Mouse (Mus musculus): ENCODE results near the gene Adprhl1. TPM values are rescaled to one million over a fixed set of nuclear protein-coding genes. Genes with fewer than 3 reads are reported as not detected.

Gene Adprhl1
- polyA plus RNA-seq, 1 experiment, result not detected

GRCm38 (mm10) chr8:13204371-13205140, 49.4 kb downstream of the Adprhl1 start:
- Histone ChIP-seq H3K4me3 (replicated peaks) (peak overlapping the region; percentile 54), H3K36me3 (ENCODE audit: control insufficient read depth) (peaks cover 48% of the 10 kb centered on the region), H3K4me1 (ENCODE audit: control insufficient read depth) (peaks cover 95% of the 10 kb centered on the region), H3K27me3 (ENCODE audit: control insufficient read depth) (peaks cover 11% of the 10 kb centered on the region), H3K9me3 (ENCODE audit: control insufficient read depth, low read length) (peaks cover 5% of the 10 kb centered on the region)
- TF ChIP-seq GATA1 (IDR thresholded peaks at IDR 0.05; ENCODE audit: low read length) (no peak), TAL1 (IDR thresholded peaks at IDR 0.05; ENCODE audit: low read length) (no peak)

DNA sequence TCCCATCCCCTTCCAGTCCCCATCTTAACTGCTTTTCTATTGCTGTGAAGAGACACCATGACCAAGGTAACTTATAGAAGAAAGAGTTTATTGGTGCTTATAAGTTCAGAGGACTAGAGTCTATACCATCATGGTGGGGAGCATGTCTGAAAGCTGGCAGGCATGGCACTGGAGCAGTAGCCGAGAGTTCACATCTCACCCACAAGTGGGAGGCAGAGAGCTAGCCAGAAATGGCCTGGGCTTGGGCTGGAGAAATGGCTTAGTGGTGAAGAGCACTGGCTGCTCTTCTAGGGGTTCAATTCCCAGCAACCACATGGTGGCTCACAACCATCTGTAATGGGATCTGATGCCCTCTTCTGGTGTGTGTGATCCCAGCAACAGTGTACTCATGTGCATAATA, 50.5 kb downstream of the Adprhl1 start:
- Histone ChIP-seq H3K9me3 (ENCODE audit: control insufficient read depth, low read length) (peaks cover 5% of the 10 kb centered on the region), H3K36me3 (ENCODE audit: control insufficient read depth) (peaks cover 50% of the 10 kb centered on the region), H3K27me3 (ENCODE audit: control insufficient read depth) (peaks cover 11% of the 10 kb centered on the region), H3K4me3 (replicated peaks) (peak overlapping the region; percentile 90), H3K4me1 (ENCODE audit: control insufficient read depth) (peaks cover 90% of the 10 kb centered on the region)
- TF ChIP-seq TAL1 (IDR thresholded peaks at IDR 0.05; ENCODE audit: low read length) (no peak), GATA1 (IDR thresholded peaks at IDR 0.05; ENCODE audit: low read length) (no peak)

DNA sequence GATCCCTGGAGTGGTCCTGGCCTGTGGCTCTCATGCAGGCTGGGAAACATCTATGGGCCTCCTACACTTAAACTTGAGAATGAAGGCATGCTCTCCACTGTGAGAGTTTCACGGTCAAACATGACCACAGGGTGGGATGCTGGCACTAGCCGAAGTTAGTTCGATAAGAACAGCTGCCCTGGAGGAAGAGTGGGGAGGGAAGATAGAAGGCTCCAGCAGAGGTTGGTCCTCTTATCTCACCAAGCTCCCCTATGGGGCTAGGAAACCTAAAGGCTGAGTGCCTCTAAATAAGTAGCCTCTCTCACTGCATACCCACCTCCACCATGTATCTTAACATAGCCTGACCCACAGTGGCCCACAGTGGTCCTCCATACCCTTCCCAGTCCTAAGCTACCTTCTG, 51.2 kb downstream of the Adprhl1 start:
- peaks cover 86% of the 10 kb centered on the region for H3K4me1 ChIP-seq (ENCODE audit: control insufficient read depth)
- peak; percentile 91 for TF ChIP-seq TAL1 (IDR thresholded peaks at IDR 0.05; ENCODE audit: low read length)
- peak; percentile 83 for TF ChIP-seq GATA1 (IDR thresholded peaks at IDR 0.05; ENCODE audit: low read length)

GRCm38 (mm10) chr8:13202041-13202440, 51.9 kb downstream of the Adprhl1 start:
- TF ChIP-seq GATA1 (IDR thresholded peaks at IDR 0.05; ENCODE audit: low read length) (no peak), TAL1 (IDR thresholded peaks at IDR 0.05; ENCODE audit: low read length) (no peak)
- Histone ChIP-seq H3K27me3 (ENCODE audit: control insufficient read depth) (peaks cover 11% of the 10 kb centered on the region), H3K9me3 (ENCODE audit: control insufficient read depth, low read length) (peaks cover 5% of the 10 kb centered on the region), H3K4me1 (ENCODE audit: control insufficient read depth) (peaks cover 78% of the 10 kb centered on the region), H3K36me3 (ENCODE audit: control insufficient read depth) (peaks cover 44% of the 10 kb centered on the region), H3K4me3 (replicated peaks) (peak overlapping the region; percentile 90)

More for the DNA sequence above, 51.2 kb downstream of the Adprhl1 start:
- Histone ChIP-seq H3K4me3 (replicated peaks) (peak overlapping the region; percentile 90), H3K36me3 (ENCODE audit: control insufficient read depth) (peaks cover 48% of the 10 kb centered on the region), H3K27me3 (ENCODE audit: control insufficient read depth) (peaks cover 11% of the 10 kb centered on the region), H3K9me3 (ENCODE audit: control insufficient read depth, low read length) (peaks cover 5% of the 10 kb centered on the region)

DNA sequence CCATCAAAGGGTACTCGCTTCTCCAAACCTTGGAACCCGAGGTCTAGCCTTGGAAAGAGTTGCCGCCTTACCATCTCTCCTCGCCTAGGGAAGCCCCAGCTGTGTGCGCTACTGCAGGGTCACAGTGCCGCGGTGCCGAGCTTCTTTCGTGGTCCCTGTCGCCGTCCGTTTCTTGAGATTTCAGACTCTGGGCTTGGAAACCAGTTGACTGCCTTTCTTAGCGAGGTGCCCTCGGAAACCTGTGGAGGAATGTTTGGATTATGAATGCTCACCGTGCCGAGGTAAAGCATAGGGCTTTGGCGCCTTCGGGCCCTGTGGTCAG, 53.0 kb downstream of the Adprhl1 start:
- H3K27me3 ChIP-seq (ENCODE audit: control insufficient read depth), result peaks cover 11% of the 10 kb centered on the region
- TF ChIP-seq TAL1 (IDR thresholded peaks at IDR 0.05; ENCODE audit: low read length), result no peak
- TF ChIP-seq GATA1 (IDR thresholded peaks at IDR 0.05; ENCODE audit: low read length), result no peak
- peaks cover 47% of the 10 kb centered on the region for H3K36me3 ChIP-seq (ENCODE audit: control insufficient read depth)
- H3K4me3 ChIP-seq (replicated peaks), result peak overlapping the region; percentile 90
- peaks cover 5% of the 10 kb centered on the region for H3K9me3 ChIP-seq (ENCODE audit: control insufficient read depth, low read length)
- H3K4me1 ChIP-seq (ENCODE audit: control insufficient read depth), result peaks cover 74% of the 10 kb centered on the region

DNA sequence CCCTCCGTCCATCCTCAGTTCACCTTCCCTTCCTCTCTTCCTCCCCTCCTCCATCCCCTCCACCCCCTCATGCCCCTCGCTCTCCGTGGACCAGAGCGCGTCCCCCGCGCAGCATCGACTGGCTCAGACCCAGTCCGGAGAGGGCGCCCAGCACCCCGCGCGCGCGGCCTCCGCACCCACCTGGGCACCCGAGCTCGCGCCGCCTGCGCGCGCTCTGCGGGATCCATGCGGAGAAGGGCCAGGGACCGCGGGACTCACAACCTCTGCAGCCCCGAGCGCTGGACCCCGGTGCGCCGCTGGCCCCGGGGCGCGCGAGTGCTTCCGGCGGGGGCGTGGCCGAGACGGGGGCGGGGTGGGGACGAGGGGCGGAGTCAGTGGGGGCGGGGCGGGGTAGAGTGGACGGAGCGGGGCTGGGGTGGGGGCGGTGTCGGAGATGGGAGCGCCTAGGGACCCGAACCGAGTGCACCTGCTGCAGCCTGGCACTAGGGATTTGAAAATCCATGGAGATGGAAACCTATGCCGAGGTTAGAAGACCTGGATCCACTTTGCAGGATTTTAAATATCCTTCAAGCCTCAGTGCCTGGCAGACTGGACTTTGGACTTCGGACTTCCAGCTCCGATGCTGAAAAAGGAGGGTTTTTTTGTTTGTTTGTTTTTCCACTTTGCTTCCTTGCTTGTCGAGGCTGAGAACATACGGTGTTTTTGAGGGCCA, 53.5 kb downstream of the Adprhl1 start, which contains the start of gene Grtp1:
TSS of gene Grtp1 (minus strand) at position 320 of the 712 bp plus-strand sequence.
- Histone ChIP-seq H3K27me3 (ENCODE audit: control insufficient read depth) (peaks cover 11% of the 10 kb centered on the region), H3K4me1 (ENCODE audit: control insufficient read depth) (peaks cover 73% of the 10 kb centered on the region), H3K4me3 (replicated peaks) (peak within 1 kb of the TSS; percentile 90), H3K9me3 (ENCODE audit: control insufficient read depth, low read length) (peaks cover 5% of the 10 kb centered on the region), H3K36me3 (ENCODE audit: control insufficient read depth) (peaks cover 41% of the 10 kb centered on the region)
- TF ChIP-seq GATA1 (IDR thresholded peaks at IDR 0.05; ENCODE audit: low read length) (no peak), TAL1 (IDR thresholded peaks at IDR 0.05; ENCODE audit: low read length) (no peak)

- H3K27me3 ChIP-seq (ENCODE audit: control insufficient read depth), result peaks cover 11% of the 10 kb centered on the region
- peaks cover 32% of the 10 kb centered on the region for H3K36me3 ChIP-seq (ENCODE audit: control insufficient read depth)
- peak overlapping the region; percentile 90 for H3K4me3 ChIP-seq (replicated peaks)
- TF ChIP-seq TAL1 (IDR thresholded peaks at IDR 0.05; ENCODE audit: low read length) (no peak), GATA1 (IDR thresholded peaks at IDR 0.05; ENCODE audit: low read length) (no peak)
- H3K4me1 ChIP-seq (ENCODE audit: control insufficient read depth), result peaks cover 64% of the 10 kb centered on the region
- peaks cover 5% of the 10 kb centered on the region for H3K9me3 ChIP-seq (ENCODE audit: control insufficient read depth, low read length)
Measured at GRCm38 (mm10) chr8:13199385-13200061, 54.4 kb downstream of the Adprhl1 start.

- no peak overlapping the region for H3K4me3 ChIP-seq (replicated peaks)
- H3K9me3 ChIP-seq (ENCODE audit: control insufficient read depth, low read length), result no peaks in the 10 kb centered on the region
- peaks cover 49% of the 10 kb centered on the region for H3K4me1 ChIP-seq (ENCODE audit: control insufficient read depth)
- peaks cover 13% of the 10 kb centered on the region for H3K36me3 ChIP-seq (ENCODE audit: control insufficient read depth)
- TF ChIP-seq TAL1 (IDR thresholded peaks at IDR 0.05; ENCODE audit: low read length) (no peak), GATA1 (IDR thresholded peaks at IDR 0.05; ENCODE audit: low read length) (no peak)
- H3K27me3 ChIP-seq (ENCODE audit: control insufficient read depth), result peaks cover 11% of the 10 kb centered on the region
Measured at GRCm38 (mm10) chr8:13197493-13197892, 56.5 kb downstream of the Adprhl1 start.

GRCm38 (mm10) chr8:13194818-13195217, 59.1 kb downstream of the Adprhl1 start:
- Histone ChIP-seq H3K36me3 (ENCODE audit: control insufficient read depth) (peaks cover 19% of the 10 kb centered on the region), H3K4me1 (ENCODE audit: control insufficient read depth) (peaks cover 33% of the 10 kb centered on the region), H3K27me3 (ENCODE audit: control insufficient read depth) (peaks cover 3% of the 10 kb centered on the region), H3K4me3 (replicated peaks) (no peak overlapping the region), H3K9me3 (ENCODE audit: control insufficient read depth, low read length) (no peaks in the 10 kb centered on the region)
- TF ChIP-seq GATA1 (IDR thresholded peaks at IDR 0.05; ENCODE audit: low read length) (no peak), TAL1 (IDR thresholded peaks at IDR 0.05; ENCODE audit: low read length) (no peak)

Data from erythroblast, embryonic 14.5 days (primary cell).